Mouse (Mus musculus) liver, postnatal 0 days (tissue): ENCODE measurements around the gene Pwwp2a.

Experiments
- CTCF ChIP-seq: sonication (generic); IDR thresholded peaks from 2 replicates; pipeline ENCODE4 v1.5.1; 2016; ENCODE audit warnings: antibody characterized with exemption, low read depth
- EP300 ChIP-seq: IDR thresholded peaks from 2 replicates; pipeline ENCODE4 v1.6.1; 2016; ENCODE audit warnings: antibody characterized with exemption, low read depth, mild to moderate bottlenecking

GRCm38 (mm10) chr11:43766922-43767648, 85.3 kb downstream of the Pwwp2a start:
- TF ChIP-seq EP300 = no peak
- peak; percentile 91 for TF ChIP-seq CTCF
